Mouse (Mus musculus) stomach, embryonic 15.5 days (tissue): Measurements from ENCODE around the gene Olfr822. TPM values are rescaled to one million over a fixed set of nuclear protein-coding genes. Genes with fewer than 3 reads are reported as not detected.
"Not testable (repeated sequence)": the region's sequence is repeated elsewhere in the genome, so short reads cannot be mapped to it uniquely, and the experiment has no call there.

ENCODE experiments used
- ATAC-seq: fragments of 200-750 bp; cut with Nextera tagmentation; 2 replicates; pipeline ENCODE4 v1.8.0; 2017; ENCODE audit warnings: low read depth, moderate number of reproducible peaks, moderate TSS enrichment; ENCODE audit not compliant: insufficient read depth, low FRiP score
- H3K27ac ChIP-seq: fragments of 300-500 bp; sonication (generic); 2 replicates; pipeline ENCODE4 v1.5.1; 2015; ENCODE audit warnings: mild to moderate bottlenecking, inconsistent platforms
- H3K27me3 ChIP-seq: fragments of 300-500 bp; sonication (generic); replicated peaks from 2 replicates; pipeline ENCODE4 v1.6.1; 2015; ENCODE audit warnings: inconsistent platforms
- H3K36me3 ChIP-seq: fragments of 300-500 bp; sonication (generic); 2 replicates; pipeline ENCODE4 v1.6.1; 2015; ENCODE audit warnings: inconsistent platforms
- H3K4me1 ChIP-seq: fragments of 300-500 bp; sonication (generic); 2 replicates; pipeline ENCODE4 v1.6.1; 2015; ENCODE audit warnings: inconsistent platforms
- H3K4me2 ChIP-seq: fragments of 300-500 bp; sonication (generic); 2 replicates; pipeline ENCODE4 v1.6.1; 2015; ENCODE audit warnings: mild to moderate bottlenecking, inconsistent platforms
- H3K4me3 ChIP-seq: fragments of 300-500 bp; sonication (generic); replicated peaks from 2 replicates; pipeline ENCODE4 v1.5.1; 2015; ENCODE audit warnings: inconsistent platforms
- H3K9ac ChIP-seq: fragments of 300-500 bp; sonication (generic); 2 replicates; pipeline ENCODE4 v1.6.1; 2015; ENCODE audit warnings: inconsistent platforms
- H3K9me3 ChIP-seq: fragments of 300-500 bp; sonication (generic); 2 replicates; pipeline ENCODE4 v1.6.1; 2016; ENCODE audit warnings: inconsistent platforms
- WGBS: fragments of 180-500 bp; shearing (Covaris S2); methylation state at CpG from one replicate; pipeline ENCODE4 v1.1.7; 2015; 5-methylcytosine and 5-hydroxymethylcytosine counted together
- polyA plus RNA-seq: library from polyadenylated mRNA; unstranded; fragments of >200 nt; fragmentation: Nextera tagmentation; extraction: Ambion mirVana; gene quantifications from 2 replicates; pipeline ENCODE4 v1.2.1, GENCODE M21; 2015

Gene Olfr822
- not detected in 2 replicates for polyA plus RNA-seq

GRCm38 (mm10) chr10:130070910-130071309, at the start of gene Olfr822:
TSS of gene Olfr822 (plus strand) at chr10:130071210.
- Histone ChIP-seq H3K36me3 (no peaks in the 10 kb centered on the region), H3K4me3 (no peak within 1 kb of the TSS), H3K9ac (no peak within 1 kb of the TSS), H3K27me3 (no peaks in the 10 kb centered on the region), H3K27ac (no peak within 1 kb of the TSS), H3K4me2 (no peak within 1 kb of the TSS), H3K4me1 (no peaks in the 10 kb centered on the region), H3K9me3 (no peaks in the 10 kb centered on the region)
- ATAC-seq: no peak

GRCm38 (mm10) chr10:130030048-130030447, 41.0 kb upstream of the Olfr822 start, which contains the start of gene Olfr821:
TSS of gene Olfr821 (plus strand) at chr10:130030348.
- H3K4me1 ChIP-seq: no peaks in the 10 kb centered on the region
- no peak within 1 kb of the TSS for H3K9ac ChIP-seq
- no peak within 1 kb of the TSS for H3K4me2 ChIP-seq
- no peaks in the 10 kb centered on the region for H3K36me3 ChIP-seq
- no peak for ATAC-seq
- no peak within 1 kb of the TSS for H3K27ac ChIP-seq
- H3K4me3 ChIP-seq: no peak within 1 kb of the TSS
- H3K9me3 ChIP-seq: no peaks in the 10 kb centered on the region
- no peaks in the 10 kb centered on the region for H3K27me3 ChIP-seq

- H3K4me3 ChIP-seq: no peak overlapping the region
- H3K4me2 ChIP-seq: no peak overlapping the region
- no peak overlapping the region for H3K9ac ChIP-seq
- no peak overlapping the region for H3K27ac ChIP-seq
- no peaks in the 10 kb centered on the region for H3K36me3 ChIP-seq
- no peaks in the 10 kb centered on the region for H3K27me3 ChIP-seq
- ATAC-seq: no peak
- WGBS: 71% methylated on average over 6 of the region's 6 CpGs
- no peaks in the 10 kb centered on the region for H3K4me1 ChIP-seq
- no peaks in the 10 kb centered on the region for H3K9me3 ChIP-seq
Measured at GRCm38 (mm10) chr10:130037096-130037495, 33.9 kb upstream of the Olfr822 start.

GRCm38 (mm10) chr10:130092838-130093440, 21.9 kb downstream of the Olfr822 start:
- WGBS: 12% methylated on average over 5 of the region's 5 CpGs
- no peaks in the 10 kb centered on the region for H3K36me3 ChIP-seq
- H3K9ac ChIP-seq: no peak overlapping the region
- no peak for ATAC-seq
- H3K4me2 ChIP-seq: no peak overlapping the region
- H3K4me3 ChIP-seq: no peak overlapping the region
- H3K4me1 ChIP-seq: no peaks in the 10 kb centered on the region
- H3K27me3 ChIP-seq: no peaks in the 10 kb centered on the region
- no peak overlapping the region for H3K27ac ChIP-seq
- no peaks in the 10 kb centered on the region for H3K9me3 ChIP-seq

GRCm38 (mm10) chr10:130096104-130096503, 25.1 kb downstream of the Olfr822 start:
- no peaks in the 10 kb centered on the region for H3K4me1 ChIP-seq
- H3K9ac ChIP-seq: no peak overlapping the region
- H3K4me2 ChIP-seq: no peak overlapping the region
- no peaks in the 10 kb centered on the region for H3K36me3 ChIP-seq
- ATAC-seq: no peak
- no peaks in the 10 kb centered on the region for H3K9me3 ChIP-seq
- no peak overlapping the region for H3K27ac ChIP-seq
- no peaks in the 10 kb centered on the region for H3K27me3 ChIP-seq
- H3K4me3 ChIP-seq: no peak overlapping the region

- H3K36me3 ChIP-seq, H3K4me3 ChIP-seq, H3K4me1 ChIP-seq, H3K27ac ChIP-seq, H3K9ac ChIP-seq, ATAC-seq, H3K9me3 ChIP-seq, H3K4me2 ChIP-seq, H3K27me3 ChIP-seq: not testable (repeated sequence)
- 66% methylated on average over 1 of the region's 1 CpGs for WGBS
Measured at GRCm38 (mm10) chr10:130115283-130115682, 44.3 kb downstream of the Olfr822 start, which contains the start of gene Olfr823. TSS of gene Olfr823 (minus strand) at chr10:130115383.

GRCm38 (mm10) chr10:130116045-130116444, 45.0 kb downstream of the Olfr822 start:
- ATAC-seq: not testable (repeated sequence)

More at GRCm38 (mm10) chr10:130116045-130116444, 45.0 kb downstream of the Olfr822 start:
- not testable (repeated sequence) for H3K4me3 ChIP-seq, H3K27me3 ChIP-seq, H3K9ac ChIP-seq, H3K36me3 ChIP-seq, H3K4me2 ChIP-seq, H3K4me1 ChIP-seq, H3K9me3 ChIP-seq, H3K27ac ChIP-seq
- 55% methylated on average over 3 of the region's 3 CpGs for WGBS

Other genes with a start within 250 kb of the Olfr822 start
- not detected in 2 replicates for gene Olfr812, start 225.1 kb upstream of the Olfr822 start, polyA plus RNA-seq
- not detected in 2 replicates for gene Olfr813, start 215.8 kb upstream of the Olfr822 start, polyA plus RNA-seq
- gene Olfr814, start 191.4 kb upstream of the Olfr822 start, polyA plus RNA-seq: not detected in 2 replicates
- not detected in 2 replicates for gene Olfr815, start 165.3 kb upstream of the Olfr822 start, polyA plus RNA-seq
- gene Olfr816, start 155.6 kb upstream of the Olfr822 start, polyA plus RNA-seq: not detected in 2 replicates
- not detected in 2 replicates for gene Olfr818, start 122.1 kb upstream of the Olfr822 start, polyA plus RNA-seq
- gene Olfr819, start 103.9 kb upstream of the Olfr822 start, polyA plus RNA-seq: not detected in 2 replicates
- gene Olfr247, start 95.1 kb upstream of the Olfr822 start, polyA plus RNA-seq: not detected in 2 replicates
- gene Gm10310, start 86.1 kb upstream of the Olfr822 start, polyA plus RNA-seq: not detected in 2 replicates
- not detected in 2 replicates for gene Olfr820, start 58.6 kb upstream of the Olfr822 start, polyA plus RNA-seq
- gene Olfr821, start 40.9 kb upstream of the Olfr822 start, polyA plus RNA-seq: not detected in 2 replicates
- not detected in 2 replicates for gene Olfr823, start 44.2 kb downstream of the Olfr822 start, polyA plus RNA-seq
- not detected in 2 replicates for gene Olfr824, start 58.8 kb downstream of the Olfr822 start, polyA plus RNA-seq
- gene Olfr825, start 95.6 kb downstream of the Olfr822 start, polyA plus RNA-seq: not detected in 2 replicates
- gene Olfr826, start 113.0 kb downstream of the Olfr822 start, polyA plus RNA-seq: not detected in 2 replicates
- not detected in 2 replicates for gene Olfr827, start 143.2 kb downstream of the Olfr822 start, polyA plus RNA-seq
- 0.08 and 0.13 TPM in 2 replicates for gene Neurod4, start 209.0 kb downstream of the Olfr822 start, polyA plus RNA-seq